Mouse (Mus musculus): ENCODE data around the gene Usp28.

GRCm38 (mm10) chr9:49015824-49016223, 30.6 kb downstream of the Usp28 start:
- TF ChIP-seq CTCF (IDR thresholded peaks at IDR 0.05; ENCODE audit: low read depth, low read length), result no peak
- no peak for TF ChIP-seq POLR2A (IDR thresholded peaks at IDR 0.05; ENCODE audit: borderline replicate concordance, low read depth, low read length)

Data from bone marrow macrophage, adult 2 months (primary cell).